Mouse (Mus musculus) limb, embryonic 14.5 days (tissue): ENCODE measurements around the gene Per3. TPM values are rescaled to one million over a fixed set of nuclear protein-coding genes. Genes with fewer than 3 reads are reported as not detected.

ENCODE experiments used
- ATAC-seq: fragments of 200-750 bp; cut with Nextera tagmentation; 2 replicates; pipeline ENCODE4 v1.8.0; 2017; ENCODE audit warnings: low read depth, moderate number of reproducible peaks, moderate TSS enrichment; ENCODE audit not compliant: low FRiP score
- DNase-seq: peaks from one replicate; pipeline ENCODE4 v3.0.0-alpha.2; 2015; ENCODE audit warnings: low spot score
- H3K27ac ChIP-seq: fragments of 300-500 bp; sonication (generic); replicated peaks from 2 replicates; pipeline ENCODE4 v1.5.1; 2014; ENCODE audit warnings: low read depth, mild to moderate bottlenecking, low read length, moderate library complexity, mixed read lengths
- H3K27me3 ChIP-seq: fragments of 300-500 bp; sonication (generic); 2 replicates; pipeline ENCODE4 v1.6.1; 2014; ENCODE audit warnings: low read length, mixed read lengths; ENCODE audit not compliant: control insufficient read depth, insufficient read depth
- H3K36me3 ChIP-seq: fragments of 300-500 bp; sonication (generic); 2 replicates; pipeline ENCODE4 v1.6.1; 2014; ENCODE audit warnings: mild to moderate bottlenecking, low read length, moderate library complexity, mixed read lengths; ENCODE audit not compliant: control insufficient read depth, insufficient read depth
- H3K4me1 ChIP-seq: fragments of 300-500 bp; sonication (generic); 2 replicates; pipeline ENCODE4 v1.6.1; 2014; ENCODE audit warnings: antibody characterized with exemption, low read length, mixed read lengths; ENCODE audit not compliant: control insufficient read depth, insufficient read depth
- H3K4me2 ChIP-seq: fragments of 300-500 bp; sonication (generic); replicated peaks from 2 replicates; pipeline ENCODE4 v1.6.1; 2014; ENCODE audit warnings: low read depth, mild to moderate bottlenecking, low read length, moderate library complexity; ENCODE audit not compliant: severe bottlenecking
- H3K4me3 ChIP-seq: fragments of 300-500 bp; sonication (generic); replicated peaks from 2 replicates; pipeline ENCODE4 v1.5.1; 2014; ENCODE audit warnings: low read length
- H3K9ac ChIP-seq: fragments of 300-500 bp; sonication (generic); 2 replicates; pipeline ENCODE4 v1.6.1; 2014; ENCODE audit warnings: mild to moderate bottlenecking, low read depth, low read length, moderate library complexity; ENCODE audit not compliant: severe bottlenecking
- H3K9me3 ChIP-seq: fragments of 300-500 bp; sonication (generic); 2 replicates; pipeline ENCODE4 v1.6.1; 2016; ENCODE audit warnings: low read length; ENCODE audit not compliant: control insufficient read depth
- POLR2A ChIP-seq: fragments of 200-500 bp; IDR thresholded peaks from 2 replicates; pipeline ENCODE4 v1.8.0; 2012; ENCODE audit warnings: inconsistent platforms, mild to moderate bottlenecking, moderate library complexity, borderline replicate concordance; ENCODE audit not compliant: insufficient read depth, insufficient read length; ENCODE audit errors: extremely low read depth
- WGBS: fragments of 180-500 bp; shearing (Covaris S2); extraction: QIAGEN DNeasy Blood & Tissue Kit; methylation state at CpG from one replicate; pipeline ENCODE4 v1.1.7; 2014; 5-methylcytosine and 5-hydroxymethylcytosine counted together
- polyA plus RNA-seq, 2 experiments: library from polyadenylated mRNA; depleted of rRNA in 1 of 2; stranded (reverse) in 1 of 2; unstranded in 1 of 2; fragments of >200 nt; fragmentation: Nextera tagmentation in 1 of 2; extraction: Ambion mirVana in 1 of 2; gene quantifications; 2 replicates each; pipeline versions ENCODE4 v1.2.1 to v1.2.3; 2012 to 2014

The Per3 gene
- polyA plus RNA-seq (2012; rRNA removed) (7.8 and 10.4 TPM in 2 replicates), polyA plus RNA-seq (2014; fragmentation: Nextera tagmentation; extraction: Ambion mirVana) (6.1 and 6.9 TPM in 2 replicates)

DNA sequence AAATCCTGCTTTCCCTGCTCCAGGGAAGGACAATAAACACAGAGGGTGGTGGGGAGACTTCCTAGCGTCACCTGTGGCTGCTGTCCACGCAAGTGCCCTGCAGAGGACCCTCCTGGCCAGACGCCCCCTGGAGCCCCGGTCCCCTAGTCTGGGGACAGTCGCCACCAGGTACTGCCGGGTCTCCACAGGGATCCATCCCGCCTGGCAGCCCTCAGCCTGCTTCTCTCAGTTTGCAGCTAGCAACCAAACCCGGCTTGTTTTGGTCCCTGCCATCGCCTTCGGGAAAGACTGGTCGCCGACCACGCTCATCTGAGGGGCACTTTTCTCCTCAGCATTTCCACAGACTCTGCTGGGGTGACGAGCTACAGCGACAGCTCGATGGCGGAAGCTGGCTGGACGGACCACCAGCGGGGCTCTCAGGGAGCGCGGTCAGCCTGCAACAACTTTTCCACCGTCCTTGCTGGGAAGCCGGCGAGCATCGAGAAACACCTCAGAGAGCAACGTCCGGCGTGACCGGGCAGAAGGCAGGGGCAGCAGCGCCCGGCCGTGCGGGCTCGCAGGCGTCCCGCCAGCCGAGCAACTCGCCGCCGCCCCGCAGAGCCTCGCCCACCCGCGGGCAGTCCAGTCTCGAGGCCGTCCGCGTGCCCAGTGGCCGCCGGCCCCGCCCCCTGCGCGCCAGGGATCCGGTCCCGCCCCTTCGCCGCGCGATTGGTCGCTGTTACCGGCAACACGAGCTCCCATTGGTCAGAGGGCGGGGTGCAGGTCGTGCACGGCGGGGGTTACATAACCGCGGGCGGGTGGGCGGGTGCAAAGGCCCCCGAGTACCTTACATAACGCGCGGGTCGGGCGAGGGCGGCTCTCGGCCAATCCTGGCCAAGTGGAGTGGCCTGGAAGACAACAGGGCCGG lies at the start of gene Per3:
Per3 (minus strand) TSS at position 629 of the 907 bp plus-strand sequence.
- peaks cover 5% of the 10 kb centered on the region; the same call in 1 of the 2 replicates for H3K4me1 ChIP-seq
- H3K36me3 ChIP-seq = peaks cover 24% of the 10 kb centered on the region
- DNase-seq (peak; percentile 91), ATAC-seq (peak; percentile 98)
- TF ChIP-seq POLR2A = 0 out of 2 replicates have a peak, but pooled peaks have one; percentile 62
- H3K9ac ChIP-seq = peak within 1 kb of the TSS; percentile 65
- H3K4me3 ChIP-seq = peak within 1 kb of the TSS; percentile 64
- H3K27me3 ChIP-seq = no peaks in the 10 kb centered on the region
- 0 out of 2 replicates have a peak within 1 kb of the TSS, but pooled peaks have one; percentile 13 for H3K27ac ChIP-seq
- WGBS = under 1% methylated on average over 47 of the region's 79 CpGs
- H3K9me3 ChIP-seq = no peaks in the 10 kb centered on the region
- peak within 1 kb of the TSS; percentile 99 for H3K4me2 ChIP-seq

DNA sequence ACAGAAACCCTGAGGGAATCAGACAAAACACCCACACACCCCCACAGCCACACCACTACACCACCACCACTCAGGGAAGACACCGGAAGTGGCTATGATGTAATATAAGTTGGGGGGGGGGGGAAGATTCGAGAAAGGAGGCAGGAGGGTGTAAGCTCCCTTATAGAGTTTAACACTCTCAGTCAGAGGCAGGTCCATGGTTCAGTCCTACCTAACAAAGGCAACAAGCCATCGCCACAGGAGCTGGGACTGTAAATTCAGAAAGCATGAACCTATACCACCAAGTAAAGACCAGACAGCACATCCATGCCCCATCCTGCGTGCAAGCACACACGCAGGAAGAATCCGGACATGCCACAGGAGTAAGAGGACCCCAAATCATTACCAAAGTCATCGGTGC lies 44.8 kb upstream of the Per3 start, which contains the start of gene Gm13090:
Gm13090 (plus strand) TSS at position 301 of the 400 bp plus-strand sequence.
- no peak for TF ChIP-seq POLR2A
- Histone ChIP-seq H3K27me3 (no peaks in the 10 kb centered on the region), H3K36me3 (peaks cover 7% of the 10 kb centered on the region; the same call in 1 of the 2 replicates), H3K27ac (no peak within 1 kb of the TSS), H3K9me3 (no peaks in the 10 kb centered on the region), H3K9ac (no peak within 1 kb of the TSS), H3K4me1 (no peaks in the 10 kb centered on the region), H3K4me2 (no peak within 1 kb of the TSS), H3K4me3 (no peak within 1 kb of the TSS)
- no peak for DNase-seq
- no peak for ATAC-seq
- WGBS = 84% methylated on average over 7 of the region's 7 CpGs

DNA sequence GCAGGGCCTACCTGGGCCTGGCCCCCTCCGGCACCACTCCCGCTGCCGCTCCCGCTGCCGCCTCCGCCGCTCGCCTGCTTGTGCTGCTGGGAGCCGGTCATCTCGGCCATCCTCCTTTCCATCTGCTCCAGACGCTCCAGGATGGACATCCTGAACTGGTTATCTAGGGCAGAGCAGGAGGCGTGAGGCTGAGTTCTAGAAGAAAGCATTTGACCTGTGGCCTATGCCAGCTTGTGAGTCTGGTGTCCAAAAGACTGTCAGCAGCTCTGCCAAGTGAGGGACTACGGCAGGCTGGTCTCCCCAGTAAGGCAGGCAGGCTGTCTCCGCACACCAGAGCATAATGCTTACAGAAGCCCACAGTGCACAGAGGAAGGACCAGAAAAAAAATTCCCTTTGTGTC lies 44.4 kb upstream of the Per3 start:
- no peaks in the 10 kb centered on the region for H3K4me1 ChIP-seq
- H3K4me2 ChIP-seq = no peak overlapping the region
- no peak overlapping the region for H3K4me3 ChIP-seq
- H3K27ac ChIP-seq = no peak overlapping the region
- no peaks in the 10 kb centered on the region for H3K27me3 ChIP-seq
- 96% methylated on average over 14 of the region's 14 CpGs for WGBS
- TF ChIP-seq POLR2A = no peak
- DNase-seq = no peak
- ATAC-seq = no peak
- no peak overlapping the region for H3K9ac ChIP-seq
- H3K9me3 ChIP-seq = no peaks in the 10 kb centered on the region
- H3K36me3 ChIP-seq = peaks cover 7% of the 10 kb centered on the region; the same call in 1 of the 2 replicates

DNA sequence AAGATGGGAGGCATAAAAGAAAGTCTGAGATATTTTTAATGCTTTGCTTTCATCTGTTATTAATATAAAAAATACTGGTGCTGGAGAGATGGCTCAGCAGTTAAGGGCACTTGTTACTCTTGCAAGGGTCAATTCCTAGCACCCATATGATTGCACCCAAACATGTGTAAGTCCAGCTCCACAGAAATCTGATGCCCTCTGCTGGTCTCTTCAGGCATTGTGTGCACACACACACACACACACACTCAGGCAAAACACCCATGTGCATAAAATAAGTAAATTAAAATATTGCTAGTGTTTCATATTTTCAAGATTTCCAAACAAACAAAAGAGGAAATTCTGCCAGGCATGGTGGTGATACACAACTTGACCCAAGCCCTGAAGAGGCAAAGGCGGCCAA lies 42.9 kb upstream of the Per3 start:
- WGBS = 91% methylated on average over 1 of the region's 1 CpGs
- Histone ChIP-seq H3K27ac (no peak overlapping the region), H3K9me3 (no peaks in the 10 kb centered on the region), H3K9ac (no peak overlapping the region), H3K4me3 (no peak overlapping the region), H3K27me3 (no peaks in the 10 kb centered on the region), H3K4me1 (no peaks in the 10 kb centered on the region), H3K4me2 (no peak overlapping the region), H3K36me3 (peaks cover 10% of the 10 kb centered on the region; the same call in 1 of the 2 replicates)
- no peak for TF ChIP-seq POLR2A
- no peak for DNase-seq
- ATAC-seq = no peak

DNA sequence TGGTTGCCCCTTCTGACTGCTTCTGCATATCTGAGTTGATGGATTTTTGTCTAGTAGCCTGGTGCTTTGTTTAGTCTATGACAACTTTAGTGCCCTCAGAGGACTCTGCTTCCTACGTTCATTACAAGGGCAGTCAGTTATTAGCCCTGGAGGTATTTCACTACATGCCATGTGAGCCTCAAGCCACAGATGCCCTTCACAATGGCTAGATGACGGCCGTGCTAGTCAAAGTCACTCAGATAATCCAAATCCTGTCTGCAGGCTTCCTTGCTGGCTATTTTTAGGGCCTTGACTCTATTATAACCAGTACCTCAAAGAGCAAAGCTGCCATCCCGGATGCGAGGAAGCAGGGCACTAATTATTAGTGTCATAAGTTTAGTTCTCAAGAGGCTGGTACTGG lies 38.6 kb upstream of the Per3 start:
- H3K4me1 ChIP-seq = no peaks in the 10 kb centered on the region
- H3K27ac ChIP-seq = no peak overlapping the region
- TF ChIP-seq POLR2A = no peak
- H3K9me3 ChIP-seq = no peaks in the 10 kb centered on the region
- no peak for DNase-seq
- H3K9ac ChIP-seq = no peak overlapping the region
- no peaks in the 10 kb centered on the region for H3K27me3 ChIP-seq
- H3K4me2 ChIP-seq = no peak overlapping the region
- no peak overlapping the region for H3K4me3 ChIP-seq
- WGBS = 77% methylated on average over 5 of the region's 5 CpGs
- no peak for ATAC-seq
- peaks cover 10% of the 10 kb centered on the region; the same call in 1 of the 2 replicates for H3K36me3 ChIP-seq
